Mouse (Mus musculus) hindbrain, embryonic 16.5 days (tissue): ENCODE data around the gene Olfr1428. TPM values are rescaled to one million over a fixed set of nuclear protein-coding genes. Genes with fewer than 3 reads are reported as not detected.

Source experiments
- ATAC-seq: fragments of 200-750 bp; cut with Nextera tagmentation; 2 replicates; pipeline ENCODE4 v1.8.0; 2017; ENCODE audit warnings: moderate TSS enrichment, moderate library complexity
- H3K27ac ChIP-seq: fragments of 300-500 bp; sonication (generic); 2 replicates; pipeline ENCODE4 v1.5.1; 2014; ENCODE audit warnings: low read depth, mild to moderate bottlenecking, control low read depth, low read length, moderate library complexity
- H3K27me3 ChIP-seq: fragments of 300-500 bp; sonication (generic); replicated peaks from 2 replicates; pipeline ENCODE4 v1.6.1; 2014; ENCODE audit warnings: low read length; ENCODE audit not compliant: control insufficient read depth, insufficient read depth
- H3K36me3 ChIP-seq: fragments of 300-500 bp; sonication (generic); 2 replicates; pipeline ENCODE4 v1.6.1; 2014; ENCODE audit warnings: mild to moderate bottlenecking, low read length, moderate library complexity, mixed read lengths; ENCODE audit not compliant: control insufficient read depth, insufficient read depth
- H3K4me1 ChIP-seq: fragments of 300-500 bp; sonication (generic); 2 replicates; pipeline ENCODE4 v1.6.1; 2014; ENCODE audit warnings: low read depth, low read length; ENCODE audit not compliant: control insufficient read depth, insufficient read depth
- H3K4me2 ChIP-seq: fragments of 300-500 bp; sonication (generic); 2 replicates; pipeline ENCODE4 v1.6.1; 2014; ENCODE audit warnings: mild to moderate bottlenecking, low read length, control low read depth, moderate library complexity
- H3K4me3 ChIP-seq: fragments of 300-500 bp; sonication (generic); 2 replicates; pipeline ENCODE4 v1.5.1; 2014; ENCODE audit warnings: mild to moderate bottlenecking, low read length, control low read depth, moderate library complexity
- H3K9ac ChIP-seq: fragments of 300-500 bp; sonication (generic); 2 replicates; pipeline ENCODE4 v1.6.1; 2014; ENCODE audit warnings: low read depth, mild to moderate bottlenecking, control low read depth, low read length, moderate library complexity
- H3K9me3 ChIP-seq: fragments of 300-500 bp; sonication (generic); 2 replicates; pipeline ENCODE4 v1.6.1; 2014; ENCODE audit warnings: mild to moderate bottlenecking, low read length, moderate library complexity; ENCODE audit not compliant: control insufficient read depth
- WGBS: fragments of 180-500 bp; shearing (Covaris S2); extraction: QIAGEN DNeasy Blood & Tissue Kit; methylation state at CpG from one replicate; pipeline ENCODE4 v1.1.7; 2014; 5-methylcytosine and 5-hydroxymethylcytosine counted together
- polyA plus RNA-seq: library from polyadenylated mRNA; unstranded; fragments of >200 nt; fragmentation: Nextera tagmentation; extraction: Ambion mirVana; gene quantifications from 2 replicates; pipeline ENCODE4 v1.2.1, GENCODE M21; 2015

The Olfr1428 gene
- polyA plus RNA-seq, result not detected in 2 replicates

GRCm38 (mm10) chr19:12115797-12116196, at the start of gene Olfr1428:
Olfr1428 (minus strand) TSS chr19:12115897.
- Histone ChIP-seq H3K4me2 (no peak within 1 kb of the TSS), H3K9ac (no peak within 1 kb of the TSS), H3K27ac (no peak within 1 kb of the TSS), H3K4me1 (no peaks in the 10 kb centered on the region), H3K36me3 (no peaks in the 10 kb centered on the region), H3K9me3 (no peaks in the 10 kb centered on the region), H3K4me3 (no peak within 1 kb of the TSS), H3K27me3 (no peaks in the 10 kb centered on the region)
- no peak for ATAC-seq
- WGBS, result 78% methylated on average over 1 of the region's 1 CpGs

GRCm38 (mm10) chr19:12145452-12145851, 29.8 kb upstream of the Olfr1428 start:
- WGBS, result 90% methylated on average over 3 of the region's 3 CpGs
- ATAC-seq, result no peak
- no peak overlapping the region for H3K9ac ChIP-seq

GRCm38 (mm10) chr19:12143356-12143755, 27.7 kb upstream of the Olfr1428 start:
- ATAC-seq, result no peak
- Histone ChIP-seq H3K27me3 (no peaks in the 10 kb centered on the region), H3K4me3 (no peak overlapping the region), H3K4me2 (no peak overlapping the region), H3K27ac (no peak overlapping the region), H3K9ac (no peak overlapping the region), H3K36me3 (no peaks in the 10 kb centered on the region), H3K4me1 (no peaks in the 10 kb centered on the region), H3K9me3 (no peaks in the 10 kb centered on the region)
- WGBS, result 29% methylated on average over 1 of the region's 1 CpGs

More at GRCm38 (mm10) chr19:12145452-12145851, 29.8 kb upstream of the Olfr1428 start:
- Histone ChIP-seq H3K4me1 (no peaks in the 10 kb centered on the region), H3K4me3 (no peak overlapping the region), H3K9me3 (no peaks in the 10 kb centered on the region), H3K27me3 (no peaks in the 10 kb centered on the region), H3K27ac (no peak overlapping the region), H3K4me2 (no peak overlapping the region), H3K36me3 (no peaks in the 10 kb centered on the region)

GRCm38 (mm10) chr19:12134289-12134688, 18.6 kb upstream of the Olfr1428 start:
- no peak overlapping the region for H3K9ac ChIP-seq
- no peaks in the 10 kb centered on the region for H3K4me1 ChIP-seq
- H3K27me3 ChIP-seq, result no peaks in the 10 kb centered on the region
- no peaks in the 10 kb centered on the region for H3K36me3 ChIP-seq
- no peak overlapping the region for H3K4me3 ChIP-seq
- H3K27ac ChIP-seq, result no peak overlapping the region
- 31% methylated on average over 2 of the region's 2 CpGs for WGBS
- H3K4me2 ChIP-seq, result no peak overlapping the region
- ATAC-seq, result 0 out of 2 replicates have a peak, but pooled peaks have one; percentile 20
- H3K9me3 ChIP-seq, result no peaks in the 10 kb centered on the region

GRCm38 (mm10) chr19:12123103-12123502, 7.4 kb upstream of the Olfr1428 start, which contains the start of gene Olfr76:
Olfr76 (minus strand) TSS chr19:12123203.
- 68% methylated on average over 3 of the region's 3 CpGs for WGBS
- no peaks in the 10 kb centered on the region for H3K4me1 ChIP-seq
- no peak within 1 kb of the TSS for H3K4me3 ChIP-seq
- ATAC-seq, result no peak
- no peaks in the 10 kb centered on the region for H3K36me3 ChIP-seq
- no peaks in the 10 kb centered on the region for H3K9me3 ChIP-seq
- no peak within 1 kb of the TSS for H3K9ac ChIP-seq
- no peak within 1 kb of the TSS for H3K4me2 ChIP-seq
- H3K27ac ChIP-seq, result no peak within 1 kb of the TSS
- H3K27me3 ChIP-seq, result no peaks in the 10 kb centered on the region

GRCm38 (mm10) chr19:12116464-12116863, 767 bp upstream of the Olfr1428 start:
- no peaks in the 10 kb centered on the region for H3K4me1 ChIP-seq
- no peaks in the 10 kb centered on the region for H3K36me3 ChIP-seq
- H3K27ac ChIP-seq, result no peak overlapping the region
- H3K4me2 ChIP-seq, result no peak overlapping the region
- 89% methylated on average over 3 of the region's 3 CpGs for WGBS
- no peak overlapping the region for H3K4me3 ChIP-seq
- H3K27me3 ChIP-seq, result no peaks in the 10 kb centered on the region
- ATAC-seq, result no peak
- H3K9me3 ChIP-seq, result no peaks in the 10 kb centered on the region
- no peak overlapping the region for H3K9ac ChIP-seq

GRCm38 (mm10) chr19:12113807-12114206, 1.9 kb downstream of the Olfr1428 start:
- no peak overlapping the region for H3K4me2 ChIP-seq
- WGBS, result 83% methylated on average over 1 of the region's 1 CpGs
- no peak overlapping the region for H3K9ac ChIP-seq
- no peaks in the 10 kb centered on the region for H3K9me3 ChIP-seq
- no peaks in the 10 kb centered on the region for H3K27me3 ChIP-seq
- ATAC-seq, result no peak
- no peak overlapping the region for H3K27ac ChIP-seq
- H3K36me3 ChIP-seq, result no peaks in the 10 kb centered on the region
- no peaks in the 10 kb centered on the region for H3K4me1 ChIP-seq
- no peak overlapping the region for H3K4me3 ChIP-seq

GRCm38 (mm10) chr19:12104541-12104940, 11.2 kb downstream of the Olfr1428 start:
- no peaks in the 10 kb centered on the region for H3K9me3 ChIP-seq
- no peak overlapping the region for H3K4me3 ChIP-seq
- H3K27ac ChIP-seq, result no peak overlapping the region
- H3K4me2 ChIP-seq, result no peak overlapping the region
- no peak overlapping the region for H3K9ac ChIP-seq
- 67% methylated on average over 1 of the region's 1 CpGs for WGBS
- no peak for ATAC-seq
- no peaks in the 10 kb centered on the region for H3K36me3 ChIP-seq
- no peaks in the 10 kb centered on the region for H3K27me3 ChIP-seq
- no peaks in the 10 kb centered on the region for H3K4me1 ChIP-seq

- Histone ChIP-seq H3K9ac (no peak within 1 kb of the TSS), H3K36me3 (no peaks in the 10 kb centered on the region), H3K4me1 (no peaks in the 10 kb centered on the region), H3K27me3 (no peaks in the 10 kb centered on the region), H3K9me3 (no peaks in the 10 kb centered on the region), H3K4me2 (no peak within 1 kb of the TSS), H3K27ac (no peak within 1 kb of the TSS), H3K4me3 (no peak within 1 kb of the TSS)
- no peak for ATAC-seq
- 100% methylated on average over 2 of the region's 2 CpGs for WGBS
Measured at GRCm38 (mm10) chr19:12103234-12103633, 12.5 kb downstream of the Olfr1428 start, which contains the start of gene Olfr1427. Olfr1427 (minus strand) TSS chr19:12103334.

GRCm38 (mm10) chr19:12091913-12092312, 23.8 kb downstream of the Olfr1428 start, which contains the start of gene Olfr1426:
Olfr1426 (minus strand) TSS chr19:12092013.
- Histone ChIP-seq H3K4me3 (no peak within 1 kb of the TSS), H3K27me3 (no peaks in the 10 kb centered on the region), H3K27ac (no peak within 1 kb of the TSS), H3K4me2 (no peak within 1 kb of the TSS), H3K9me3 (no peaks in the 10 kb centered on the region), H3K9ac (no peak within 1 kb of the TSS), H3K36me3 (no peaks in the 10 kb centered on the region), H3K4me1 (no peaks in the 10 kb centered on the region)
- no peak for ATAC-seq
- 76% methylated on average over 1 of the region's 1 CpGs for WGBS
